Mouse (Mus musculus) neural tube, embryonic 11.5 days (tissue): Measurements from ENCODE around the gene Adipor2. TPM values are rescaled to one million over a fixed set of nuclear protein-coding genes. Genes with fewer than 3 reads are reported as not detected.

ENCODE experiments used
- ATAC-seq: fragments of 200-750 bp; cut with Nextera tagmentation; 2 replicates; pipeline ENCODE4 v1.8.0; 2017; ENCODE audit warnings: moderate number of reproducible peaks, mild to moderate bottlenecking, moderate TSS enrichment, moderate library complexity; ENCODE audit not compliant: insufficient read depth, low FRiP score, low TSS enrichment
- DNase-seq: peaks from one replicate; pipeline ENCODE4 v3.0.0-alpha.2; 2015; ENCODE audit warnings: low spot score
- H3K27ac ChIP-seq: fragments of 300-500 bp; sonication (generic); 2 replicates; pipeline ENCODE4 v1.5.1; 2014; ENCODE audit warnings: low read depth, mild to moderate bottlenecking, low read length
- H3K27me3 ChIP-seq: fragments of 300-500 bp; sonication (generic); 2 replicates; pipeline ENCODE4 v1.6.1; 2014; ENCODE audit warnings: mild to moderate bottlenecking, low read length, mixed read lengths; ENCODE audit not compliant: control insufficient read depth, insufficient read depth
- H3K36me3 ChIP-seq: fragments of 300-500 bp; sonication (generic); 2 replicates; pipeline ENCODE4 v1.6.1; 2014; ENCODE audit warnings: mild to moderate bottlenecking, low read length, moderate library complexity, mixed read lengths; ENCODE audit not compliant: control insufficient read depth, insufficient read depth
- H3K4me1 ChIP-seq: fragments of 300-500 bp; sonication (generic); 2 replicates; pipeline ENCODE4 v1.6.1; 2014; ENCODE audit warnings: low read length, mixed read lengths; ENCODE audit not compliant: control insufficient read depth, insufficient read depth
- H3K4me2 ChIP-seq: fragments of 300-500 bp; sonication (generic); 2 replicates; pipeline ENCODE4 v1.6.1; 2014; ENCODE audit warnings: low read depth, mild to moderate bottlenecking, moderate library complexity
- H3K4me3 ChIP-seq: fragments of 300-500 bp; sonication (generic); 2 replicates; pipeline ENCODE4 v1.5.1; 2014; ENCODE audit warnings: low read depth, low read length
- H3K9ac ChIP-seq: fragments of 300-500 bp; sonication (generic); 2 replicates; pipeline ENCODE4 v1.6.1; 2014; ENCODE audit warnings: mild to moderate bottlenecking, low read length
- H3K9me3 ChIP-seq: fragments of 300-500 bp; sonication (generic); 2 replicates; pipeline ENCODE4 v1.6.1; 2016; ENCODE audit warnings: low read length; ENCODE audit not compliant: control insufficient read depth
- WGBS: fragments of 180-500 bp; shearing (Covaris S2); extraction: QIAGEN DNeasy Blood & Tissue Kit; methylation state at CpG from one replicate; pipeline ENCODE4 v1.1.7; 2014; 5-methylcytosine and 5-hydroxymethylcytosine counted together
- polyA plus RNA-seq: library from polyadenylated mRNA; unstranded; fragments of >200 nt; fragmentation: Nextera tagmentation; extraction: Ambion mirVana; gene quantifications from 2 replicates; pipeline ENCODE4 v1.2.1, GENCODE M21; 2014

Adipor2 gene
- polyA plus RNA-seq, 1 experiment from 2014 or later: 21.7 TPM

DNA sequence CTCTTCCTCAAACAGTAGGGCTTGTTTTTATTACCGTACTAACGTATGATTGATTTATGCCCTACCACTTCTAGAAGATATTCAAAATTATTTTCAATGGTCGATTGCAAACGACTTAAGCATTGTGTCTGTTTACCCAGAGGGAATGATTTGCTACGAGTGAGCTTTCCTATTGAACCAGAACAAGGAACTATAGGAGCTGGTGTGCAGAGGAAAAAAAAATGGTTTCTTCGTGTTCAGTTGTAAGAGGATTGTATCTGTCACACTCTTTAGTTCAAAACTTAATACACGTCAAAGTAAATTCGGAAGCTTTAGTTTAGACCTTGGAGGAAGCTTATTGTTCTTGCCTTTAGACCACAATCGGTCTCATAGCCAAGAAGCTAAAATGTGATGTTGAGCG lies 28.4 kb downstream of the Adipor2 start:
- Histone ChIP-seq H3K4me2 (peak overlapping the region; percentile 56), H3K9me3 (no peaks in the 10 kb centered on the region), H3K36me3 (no peaks in the 10 kb centered on the region), H3K27ac (peak overlapping the region; percentile 49), H3K4me3 (peak overlapping the region; percentile 83), H3K27me3 (no peaks in the 10 kb centered on the region), H3K9ac (peak overlapping the region; percentile 50), H3K4me1 (peaks cover 4% of the 10 kb centered on the region)
- no peak for DNase-seq
- WGBS: 29% methylated on average over 10 of the region's 10 CpGs
- peak; percentile 10; the same call in 1 of the 2 replicates for ATAC-seq

DNA sequence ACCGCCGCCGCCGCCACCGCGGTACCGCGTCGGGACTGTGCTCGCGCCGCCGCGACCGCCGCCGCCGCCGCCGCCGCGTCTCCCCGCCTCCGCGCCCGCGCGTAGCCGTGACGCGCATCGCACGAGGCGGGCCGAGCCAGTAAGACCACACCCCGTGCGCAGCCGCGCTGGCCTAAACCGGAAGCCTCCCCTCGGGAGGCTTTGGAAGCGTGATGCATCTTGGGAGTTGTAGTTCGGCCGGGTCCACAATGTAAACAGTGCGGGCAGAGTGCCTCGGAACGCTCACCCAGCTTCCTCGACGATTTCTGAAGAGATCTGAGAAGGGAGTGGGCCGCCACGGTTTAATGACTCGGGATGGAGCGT lies 28.9 kb downstream of the Adipor2 start:
- 0% methylated on average over 36 of the region's 53 CpGs for WGBS

GRCm38 (mm10) chr6:119387801-119388649 lies 29.5 kb downstream of the Adipor2 start:
- ATAC-seq (peak; percentile 86), DNase-seq (no peak)
- under 1% methylated on average over 50 of the region's 76 CpGs for WGBS
- Histone ChIP-seq H3K4me3 (peak overlapping the region; percentile 83), H3K4me2 (peak overlapping the region; percentile 81), H3K4me1 (peaks cover 4% of the 10 kb centered on the region), H3K9me3 (no peaks in the 10 kb centered on the region), H3K27me3 (no peaks in the 10 kb centered on the region), H3K27ac (peak overlapping the region; percentile 91), H3K36me3 (no peaks in the 10 kb centered on the region), H3K9ac (peak overlapping the region; percentile 87)

More for the DNA sequence above, 28.9 kb downstream of the Adipor2 start:
- H3K36me3 ChIP-seq: no peaks in the 10 kb centered on the region
- H3K4me2 ChIP-seq: peak overlapping the region; percentile 81
- DNase-seq (peak; percentile 98), ATAC-seq (peak; percentile 98)
- H3K4me1 ChIP-seq: peaks cover 4% of the 10 kb centered on the region
- no peaks in the 10 kb centered on the region for H3K27me3 ChIP-seq
- H3K4me3 ChIP-seq: peak overlapping the region; percentile 83
- H3K9ac ChIP-seq: peak overlapping the region; percentile 87
- peak overlapping the region; percentile 91 for H3K27ac ChIP-seq
- H3K9me3 ChIP-seq: no peaks in the 10 kb centered on the region

DNA sequence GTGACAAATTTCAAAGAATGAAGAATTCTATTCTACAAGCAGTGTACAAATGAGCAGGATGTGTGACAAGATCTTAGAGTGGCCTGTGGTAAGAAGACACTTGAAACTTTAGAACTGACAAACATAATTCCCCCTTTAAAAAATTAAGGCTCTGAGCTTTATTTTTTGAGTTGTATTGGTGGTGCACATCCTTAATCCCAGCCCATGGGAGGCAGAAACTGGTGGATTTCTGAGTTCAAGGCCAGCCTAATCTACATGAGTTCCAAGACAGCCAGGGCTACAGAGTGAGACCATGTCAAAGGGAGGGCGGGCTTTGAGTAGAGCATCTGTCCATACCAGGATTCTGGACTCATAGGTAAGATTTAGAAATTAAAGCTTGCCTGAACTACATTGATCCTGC lies 30.7 kb downstream of the Adipor2 start:
- Histone ChIP-seq H3K27me3 (no peaks in the 10 kb centered on the region), H3K4me1 (peaks cover 4% of the 10 kb centered on the region), H3K4me2 (no peak overlapping the region), H3K4me3 (no peak overlapping the region), H3K36me3 (no peaks in the 10 kb centered on the region), H3K9me3 (no peaks in the 10 kb centered on the region), H3K9ac (no peak overlapping the region), H3K27ac (no peak overlapping the region)
- DNase-seq (no peak), ATAC-seq (no peak)
- 100% methylated on average over 1 of the region's 1 CpGs for WGBS

GRCm38 (mm10) chr6:119386421-119386820 lies 31.1 kb downstream of the Adipor2 start:
- no peak for DNase-seq
- Histone ChIP-seq H3K4me3 (no peak overlapping the region), H3K4me1 (peaks cover 4% of the 10 kb centered on the region), H3K4me2 (no peak overlapping the region), H3K27me3 (no peaks in the 10 kb centered on the region), H3K36me3 (no peaks in the 10 kb centered on the region), H3K9ac (no peak overlapping the region), H3K9me3 (no peaks in the 10 kb centered on the region), H3K27ac (no peak overlapping the region)
- WGBS: 91% methylated on average over 4 of the region's 4 CpGs
- ATAC-seq: no peak

- WGBS: 97% methylated on average over 1 of the region's 1 CpGs
- Histone ChIP-seq H3K27ac (no peak overlapping the region), H3K4me3 (no peak overlapping the region), H3K9ac (no peak overlapping the region), H3K36me3 (no peaks in the 10 kb centered on the region), H3K9me3 (no peaks in the 10 kb centered on the region), H3K27me3 (no peaks in the 10 kb centered on the region), H3K4me1 (peaks cover 4% of the 10 kb centered on the region), H3K4me2 (no peak overlapping the region)
- ATAC-seq: no peak
- DNase-seq: no peak
These were observed 31.8 kb downstream of the Adipor2 start for GRCm38 (mm10) chr6:119385668-119386067.

- DNase-seq (no peak), ATAC-seq (no peak)
- Histone ChIP-seq H3K27ac (no peak overlapping the region), H3K4me2 (no peak overlapping the region), H3K9ac (no peak overlapping the region), H3K4me1 (no peaks in the 10 kb centered on the region), H3K4me3 (no peak overlapping the region), H3K9me3 (no peaks in the 10 kb centered on the region), H3K36me3 (no peaks in the 10 kb centered on the region), H3K27me3 (no peaks in the 10 kb centered on the region)
- WGBS: 77% methylated on average over 1 of the region's 1 CpGs
These were observed 38.9 kb downstream of the Adipor2 start for GRCm38 (mm10) chr6:119378631-119379030.

- Histone ChIP-seq H3K4me2 (no peak overlapping the region), H3K4me1 (no peaks in the 10 kb centered on the region), H3K4me3 (no peak overlapping the region), H3K27ac (no peak overlapping the region), H3K27me3 (no peaks in the 10 kb centered on the region), H3K9me3 (no peaks in the 10 kb centered on the region), H3K36me3 (no peaks in the 10 kb centered on the region), H3K9ac (no peak overlapping the region)
- 79% methylated on average over 2 of the region's 2 CpGs for WGBS
- no peak for DNase-seq
- ATAC-seq: no peak
These were observed 39.9 kb downstream of the Adipor2 start for GRCm38 (mm10) chr6:119377613-119378012.

DNA sequence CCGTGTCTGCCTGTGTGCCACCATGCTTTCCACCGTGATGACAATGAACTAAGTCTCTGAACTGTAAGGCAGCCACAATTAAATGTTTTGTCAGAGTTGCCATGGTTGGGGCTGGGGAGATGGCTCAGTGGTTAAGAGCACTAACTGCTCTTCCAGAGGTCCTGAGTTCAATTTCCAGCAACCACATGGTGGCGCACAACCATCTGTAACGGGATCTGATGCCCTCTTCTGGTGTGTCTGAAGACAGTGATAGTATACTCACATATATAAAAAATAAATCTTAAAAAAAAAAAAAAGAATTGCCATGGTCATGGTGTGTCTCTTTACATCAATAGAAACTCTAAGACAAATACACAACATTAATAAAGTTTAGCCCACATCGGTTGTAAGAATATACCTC lies 42.5 kb downstream of the Adipor2 start:
- Histone ChIP-seq H3K27me3 (no peaks in the 10 kb centered on the region), H3K9ac (no peak overlapping the region), H3K9me3 (no peaks in the 10 kb centered on the region), H3K4me2 (no peak overlapping the region), H3K27ac (no peak overlapping the region), H3K4me1 (no peaks in the 10 kb centered on the region), H3K4me3 (no peak overlapping the region), H3K36me3 (no peaks in the 10 kb centered on the region)
- WGBS: 83% methylated on average over 5 of the region's 5 CpGs
- DNase-seq (no peak), ATAC-seq (no peak)
